Mouse (Mus musculus): ENCODE data around the gene Slc25a44. TPM values are rescaled to one million over a fixed set of nuclear protein-coding genes. Genes with fewer than 3 reads are reported as not detected.

The Slc25a44 gene
- total and polyA plus RNA-seq, 2 experiments from 2014 or later = 36.9 to 63.3 TPM

GRCm38 (mm10) chr3:88427342-88427905 lies 2.5 kb upstream of the Slc25a44 start:
- DNase-seq (no peak), ATAC-seq (no peak)
- H3K4me1 ChIP-seq (ENCODE audit: insufficient read depth) = peaks cover 13% of the 10 kb centered on the region
- no peaks in the 10 kb centered on the region for H3K36me3 ChIP-seq (ENCODE audit: insufficient read depth)
- WGBS = 88% methylated on average over 4 of the region's 4 CpGs
- H3K27me3 ChIP-seq (ENCODE audit: insufficient read depth, low read length) = no peaks in the 10 kb centered on the region
- H3K27ac ChIP-seq (ENCODE audit: low read depth, low read length) = no peak overlapping the region
- no peak for TF ChIP-seq CTCF (IDR thresholded peaks at IDR 0.05; ENCODE audit: low read depth)
- no peak overlapping the region for H3K9ac ChIP-seq
- no peak overlapping the region for H3K4me2 ChIP-seq (ENCODE audit: low read depth)
- H3K4me3 ChIP-seq (ENCODE audit: low read depth, low read length) = no peak overlapping the region
- H3K9me3 ChIP-seq (ENCODE audit: low read length) = no peaks in the 10 kb centered on the region

DNA sequence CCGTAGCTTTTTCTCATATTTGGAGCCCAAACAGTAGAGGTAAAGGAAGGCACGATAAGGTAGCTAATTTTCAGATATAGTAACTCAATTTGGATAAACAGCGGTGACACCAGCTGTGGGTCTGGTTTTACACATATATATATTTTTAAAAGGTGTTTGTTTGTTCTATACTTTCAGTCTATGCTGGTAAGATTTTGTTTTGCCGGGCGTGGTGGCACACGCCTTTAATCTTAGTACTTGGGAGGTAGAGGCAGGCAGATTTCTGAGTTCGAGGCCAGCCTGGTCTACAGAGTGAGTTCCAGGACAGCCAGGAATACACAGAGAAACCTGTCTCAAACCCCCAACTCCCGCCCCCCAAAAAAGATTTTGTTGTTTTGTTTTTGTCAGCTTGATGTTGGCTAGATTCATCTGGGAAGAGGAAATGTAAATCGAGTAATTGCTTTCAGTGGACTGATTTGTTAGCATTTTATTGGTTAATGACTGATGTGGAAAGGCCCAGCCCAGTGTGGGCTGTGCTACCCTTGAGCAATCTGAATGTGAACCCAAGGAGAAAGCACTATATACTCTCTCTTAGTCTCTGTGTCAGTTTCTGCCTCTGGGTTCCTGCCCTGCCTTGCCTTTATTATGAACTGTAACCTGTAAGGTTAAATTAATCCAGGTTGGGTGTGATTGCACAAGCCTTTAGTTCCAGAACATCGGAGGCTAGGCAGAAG lies 925 bp upstream of the Slc25a44 start:
- Histone ChIP-seq H3K27me3 (ENCODE audit: insufficient read depth, low read length) (no peaks in the 10 kb centered on the region), H3K9me3 (ENCODE audit: low read length) (no peaks in the 10 kb centered on the region), H3K27ac (ENCODE audit: low read depth, low read length) (no peak overlapping the region), H3K4me1 (ENCODE audit: insufficient read depth) (peaks cover 15% of the 10 kb centered on the region), H3K36me3 (ENCODE audit: insufficient read depth) (0 out of 2 replicates have a peak, but pooled peaks cover 5% of the 10 kb centered on the region), H3K9ac (no peak overlapping the region), H3K4me2 (ENCODE audit: low read depth) (peak overlapping the region; percentile 75), H3K4me3 (ENCODE audit: low read depth, low read length) (no peak overlapping the region)
- WGBS = 88% methylated on average over 10 of the region's 10 CpGs
- ATAC-seq (no peak), DNase-seq (no peak)
- TF ChIP-seq CTCF (IDR thresholded peaks at IDR 0.05; ENCODE audit: low read depth) = no peak

DNA sequence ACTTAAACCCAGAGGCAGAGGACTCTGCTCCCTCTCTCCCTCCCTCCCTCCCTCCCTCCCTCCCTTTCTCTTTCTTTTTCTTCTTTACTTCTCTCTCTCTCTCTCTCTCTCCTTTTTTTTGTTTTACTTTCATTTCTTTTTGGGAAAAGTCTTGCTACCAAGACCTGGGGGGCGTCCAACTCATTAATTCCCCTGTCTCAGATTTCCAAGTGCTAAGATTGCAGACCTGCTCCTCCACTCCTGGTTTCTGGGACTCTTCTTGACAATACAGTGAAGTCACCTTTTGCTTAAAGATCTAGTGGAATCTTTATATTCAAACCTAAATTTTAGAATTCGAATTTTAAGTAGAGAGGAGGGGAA lies 371 bp upstream of the Slc25a44 start:
- H3K36me3 ChIP-seq (ENCODE audit: insufficient read depth) = peaks cover 11% of the 10 kb centered on the region
- H3K9ac ChIP-seq = no peak overlapping the region
- 3% methylated on average over 2 of the region's 2 CpGs for WGBS
- ATAC-seq (no peak), DNase-seq (no peak)
- no peaks in the 10 kb centered on the region for H3K27me3 ChIP-seq (ENCODE audit: insufficient read depth, low read length)
- TF ChIP-seq CTCF (IDR thresholded peaks at IDR 0.05; ENCODE audit: low read depth) = no peak
- H3K4me1 ChIP-seq (ENCODE audit: insufficient read depth) = peaks cover 15% of the 10 kb centered on the region
- H3K27ac ChIP-seq (ENCODE audit: low read depth, low read length) = no peak overlapping the region
- peak overlapping the region; percentile 75 for H3K4me2 ChIP-seq (ENCODE audit: low read depth)
- no peaks in the 10 kb centered on the region for H3K9me3 ChIP-seq (ENCODE audit: low read length)
- H3K4me3 ChIP-seq (ENCODE audit: low read depth, low read length) = peak overlapping the region; percentile 67; the same call in 1 of the 2 replicates

DNA sequence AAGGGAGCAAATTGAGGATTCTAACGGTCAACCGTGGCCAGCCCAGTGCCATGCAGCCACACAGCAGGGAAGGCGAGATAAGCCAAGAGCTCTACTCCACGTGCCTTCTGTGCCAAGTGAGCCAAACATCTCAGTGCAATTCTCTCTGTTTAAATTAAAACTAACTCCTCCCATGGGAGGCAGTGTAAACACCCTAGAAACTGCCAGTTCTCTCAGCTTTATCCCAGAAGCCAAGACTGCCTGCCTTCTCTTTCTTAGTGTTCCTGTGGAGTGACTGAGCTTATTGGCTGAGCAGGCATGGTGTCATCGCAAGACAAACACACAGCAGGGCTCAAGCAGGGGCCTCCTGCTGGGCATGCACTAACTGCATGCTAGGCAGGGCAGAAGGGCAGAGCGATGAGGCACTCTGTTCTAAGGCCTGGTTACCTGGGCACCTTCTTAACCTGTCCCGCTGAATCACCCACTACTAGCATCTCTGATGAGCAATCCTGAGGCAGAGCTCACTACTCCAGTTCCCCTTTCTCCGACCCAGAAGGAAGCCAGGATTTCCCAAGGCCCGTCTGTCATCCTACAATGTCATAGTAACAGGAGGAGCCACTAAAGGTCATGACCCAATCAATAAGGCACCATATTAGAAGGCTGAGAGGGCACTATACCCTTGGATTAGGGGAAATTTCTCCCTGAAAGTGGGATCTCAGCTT lies 2.8 kb downstream of the Slc25a44 start:
- ATAC-seq (no peak), DNase-seq (no peak)
- WGBS = 31% methylated on average over 9 of the region's 9 CpGs
- no peaks in the 10 kb centered on the region for H3K9me3 ChIP-seq (ENCODE audit: low read length)
- no peak overlapping the region for H3K27ac ChIP-seq (ENCODE audit: low read depth, low read length)
- H3K9ac ChIP-seq = no peak overlapping the region; the same call in 1 of the 2 replicates
- no peak for TF ChIP-seq CTCF (IDR thresholded peaks at IDR 0.05; ENCODE audit: low read depth)
- peaks cover 37% of the 10 kb centered on the region for H3K36me3 ChIP-seq (ENCODE audit: insufficient read depth)
- H3K4me3 ChIP-seq (ENCODE audit: low read depth, low read length) = no peak overlapping the region
- H3K27me3 ChIP-seq (ENCODE audit: insufficient read depth, low read length) = no peaks in the 10 kb centered on the region
- H3K4me2 ChIP-seq (ENCODE audit: low read depth) = no peak overlapping the region
- H3K4me1 ChIP-seq (ENCODE audit: insufficient read depth) = peaks cover 15% of the 10 kb centered on the region

DNA sequence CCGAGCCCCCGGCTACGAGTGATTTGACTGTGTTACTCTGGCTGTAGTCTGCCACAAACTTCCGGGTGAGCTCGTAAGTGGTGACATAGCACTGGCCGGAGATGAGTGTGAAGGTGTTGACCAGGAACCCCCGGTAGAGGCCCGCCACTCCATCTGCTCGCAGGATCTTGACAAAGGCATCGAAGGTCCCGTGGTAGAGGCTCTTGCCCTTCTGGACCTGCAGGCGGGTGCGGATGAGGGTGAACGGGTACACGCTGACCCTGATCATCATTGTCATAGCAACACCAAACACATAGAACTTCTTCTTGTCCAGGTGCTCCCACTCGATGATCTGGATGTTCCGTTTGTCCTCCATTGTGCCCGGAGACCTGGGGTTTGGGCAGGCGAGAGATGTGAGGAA lies 4.2 kb downstream of the Slc25a44 start:
- TF ChIP-seq CTCF (IDR thresholded peaks at IDR 0.05; ENCODE audit: low read depth) = no peak
- peaks cover 50% of the 10 kb centered on the region for H3K36me3 ChIP-seq (ENCODE audit: insufficient read depth)

DNA sequence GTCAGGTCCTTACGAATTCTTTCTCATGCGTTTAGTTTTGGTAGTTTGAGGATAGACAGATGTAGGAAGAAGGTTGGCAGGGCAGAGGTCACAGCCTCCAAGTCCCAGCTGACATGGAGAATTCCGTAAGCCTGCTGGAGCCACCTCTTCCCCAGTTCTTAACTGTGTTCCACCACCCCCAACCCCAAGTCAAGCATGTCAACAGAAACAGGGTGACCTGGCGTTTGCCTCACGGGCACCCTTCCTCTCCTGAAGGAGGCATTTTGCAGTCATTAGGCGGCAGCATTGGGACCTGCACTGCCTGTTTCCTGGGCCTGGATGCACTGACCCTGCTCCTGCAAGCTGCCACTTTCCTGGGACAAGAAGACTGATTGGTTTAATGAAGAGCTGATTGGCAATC lies 6.9 kb downstream of the Slc25a44 start:
- ATAC-seq (no peak), DNase-seq (no peak)
- Histone ChIP-seq H3K4me2 (ENCODE audit: low read depth) (no peak overlapping the region), H3K36me3 (ENCODE audit: insufficient read depth) (peaks cover 74% of the 10 kb centered on the region), H3K4me1 (ENCODE audit: insufficient read depth) (peaks cover 6% of the 10 kb centered on the region; the same call in 1 of the 2 replicates), H3K27me3 (ENCODE audit: insufficient read depth, low read length) (no peaks in the 10 kb centered on the region), H3K4me3 (ENCODE audit: low read depth, low read length) (no peak overlapping the region), H3K9me3 (ENCODE audit: low read length) (no peaks in the 10 kb centered on the region), H3K27ac (ENCODE audit: low read depth, low read length) (no peak overlapping the region), H3K9ac (no peak overlapping the region)
- WGBS = 87% methylated on average over 6 of the region's 6 CpGs
- TF ChIP-seq CTCF (IDR thresholded peaks at IDR 0.05; ENCODE audit: low read depth) = no peak

More for the DNA sequence above, 4.2 kb downstream of the Slc25a44 start:
- DNase-seq (no peak), ATAC-seq (no peak)
- H3K9me3 ChIP-seq (ENCODE audit: low read length) = no peaks in the 10 kb centered on the region
- no peak overlapping the region for H3K4me2 ChIP-seq (ENCODE audit: low read depth)
- no peak overlapping the region for H3K9ac ChIP-seq
- H3K4me1 ChIP-seq (ENCODE audit: insufficient read depth) = peaks cover 15% of the 10 kb centered on the region
- no peaks in the 10 kb centered on the region for H3K27me3 ChIP-seq (ENCODE audit: insufficient read depth, low read length)
- no peak overlapping the region for H3K4me3 ChIP-seq (ENCODE audit: low read depth, low read length)
- no peak overlapping the region for H3K27ac ChIP-seq (ENCODE audit: low read depth, low read length)
- 94% methylated on average over 19 of the region's 19 CpGs for WGBS

GRCm38 (mm10) chr3:88415668-88416067 lies 9.3 kb downstream of the Slc25a44 start:
- no peak for TF ChIP-seq CTCF (IDR thresholded peaks at IDR 0.05; ENCODE audit: low read depth)
- peaks cover 85% of the 10 kb centered on the region for H3K36me3 ChIP-seq (ENCODE audit: insufficient read depth)
- H3K9ac ChIP-seq = no peak overlapping the region
- WGBS = 86% methylated on average over 4 of the region's 4 CpGs
- no peaks in the 10 kb centered on the region for H3K9me3 ChIP-seq (ENCODE audit: low read length)
- H3K27me3 ChIP-seq (ENCODE audit: insufficient read depth, low read length) = no peaks in the 10 kb centered on the region
- no peak for DNase-seq
- no peak overlapping the region for H3K4me2 ChIP-seq (ENCODE audit: low read depth)
- H3K27ac ChIP-seq (ENCODE audit: low read depth, low read length) = no peak overlapping the region
- H3K4me3 ChIP-seq (ENCODE audit: low read depth, low read length) = no peak overlapping the region
- ATAC-seq = no peak
- H3K4me1 ChIP-seq (ENCODE audit: insufficient read depth) = peaks cover 1% of the 10 kb centered on the region; the same call in 1 of the 2 replicates

Data from forebrain, postnatal 0 days (tissue).